Mouse (Mus musculus): ENCODE measurements around the gene Fam102a. TPM values are rescaled to one million over a fixed set of nuclear protein-coding genes. Genes with fewer than 3 reads are reported as not detected.

Gene Fam102a
- polyA plus RNA-seq, 1 experiment from 2014 or later = 7.6 TPM

- 39% methylated on average over 19 of the region's 19 CpGs for WGBS
- no peak overlapping the region for H3K9ac ChIP-seq (ENCODE audit: low read depth, low read length)
- no peaks in the 10 kb centered on the region for H3K36me3 ChIP-seq (ENCODE audit: control insufficient read depth, insufficient read depth, low read length)
- peaks cover 9% of the 10 kb centered on the region; the same call in 1 of the 2 replicates for H3K27me3 ChIP-seq (replicated peaks; ENCODE audit: control insufficient read depth, insufficient read depth, low read length)
- H3K9me3 ChIP-seq (ENCODE audit: control insufficient read depth, low read length) = no peaks in the 10 kb centered on the region
- H3K27ac ChIP-seq (ENCODE audit: low read length) = no peak overlapping the region
- peak overlapping the region; percentile 28 for H3K4me2 ChIP-seq (ENCODE audit: low read depth, low read length)
- no peak for ATAC-seq
- peaks cover 5% of the 10 kb centered on the region for H3K4me1 ChIP-seq (ENCODE audit: control insufficient read depth, insufficient read depth, low read length)
- H3K4me3 ChIP-seq (ENCODE audit: low read length) = peak overlapping the region; percentile 30; the same call in 1 of the 2 replicates
These were observed 46.4 kb downstream of the Fam102a start for GRCm38 (mm10) chr2:32581450-32582095.

GRCm38 (mm10) chr2:32582830-32583799, 48.0 kb downstream of the Fam102a start:
- peak overlapping the region; percentile 38 for H3K4me3 ChIP-seq (ENCODE audit: low read length)
- peak; percentile 68 for ATAC-seq
- no peaks in the 10 kb centered on the region for H3K36me3 ChIP-seq (ENCODE audit: control insufficient read depth, insufficient read depth, low read length)
- peaks cover 14% of the 10 kb centered on the region for H3K4me1 ChIP-seq (ENCODE audit: control insufficient read depth, insufficient read depth, low read length)
- 12% methylated on average over 37 of the region's 37 CpGs for WGBS
- H3K27ac ChIP-seq (ENCODE audit: low read length) = no peak overlapping the region
- H3K27me3 ChIP-seq (replicated peaks; ENCODE audit: control insufficient read depth, insufficient read depth, low read length) = peaks cover 9% of the 10 kb centered on the region; the same call in 1 of the 2 replicates
- no peaks in the 10 kb centered on the region for H3K9me3 ChIP-seq (ENCODE audit: control insufficient read depth, low read length)
- H3K9ac ChIP-seq (ENCODE audit: low read depth, low read length) = peak overlapping the region; percentile 54
- peak overlapping the region; percentile 71 for H3K4me2 ChIP-seq (ENCODE audit: low read depth, low read length)

GRCm38 (mm10) chr2:32585149-32585714, 50.1 kb downstream of the Fam102a start:
- Histone ChIP-seq H3K4me2 (ENCODE audit: low read depth, low read length) (no peak overlapping the region), H3K9ac (ENCODE audit: low read depth, low read length) (no peak overlapping the region), H3K27me3 (replicated peaks; ENCODE audit: control insufficient read depth, insufficient read depth, low read length) (no peaks in the 10 kb centered on the region), H3K9me3 (ENCODE audit: control insufficient read depth, low read length) (no peaks in the 10 kb centered on the region), H3K36me3 (ENCODE audit: control insufficient read depth, insufficient read depth, low read length) (no peaks in the 10 kb centered on the region), H3K4me1 (ENCODE audit: control insufficient read depth, insufficient read depth, low read length) (peaks cover 20% of the 10 kb centered on the region), H3K4me3 (ENCODE audit: low read length) (no peak overlapping the region), H3K27ac (ENCODE audit: low read length) (no peak overlapping the region)
- WGBS = 89% methylated on average over 7 of the region's 7 CpGs
- no peak for ATAC-seq

- no peaks in the 10 kb centered on the region for H3K27me3 ChIP-seq (replicated peaks; ENCODE audit: control insufficient read depth, insufficient read depth, low read length)
- peak within 1 kb of the TSS; percentile 63 for H3K4me3 ChIP-seq (ENCODE audit: low read length)
- H3K4me1 ChIP-seq (ENCODE audit: control insufficient read depth, insufficient read depth, low read length) = peaks cover 20% of the 10 kb centered on the region
- peak; percentile 87 for ATAC-seq
- H3K4me2 ChIP-seq (ENCODE audit: low read depth, low read length) = peak within 1 kb of the TSS; percentile 76
- WGBS = under 1% methylated on average over 38 of the region's 38 CpGs
- no peaks in the 10 kb centered on the region for H3K9me3 ChIP-seq (ENCODE audit: control insufficient read depth, low read length)
- peak within 1 kb of the TSS; percentile 72 for H3K9ac ChIP-seq (ENCODE audit: low read depth, low read length)
- H3K27ac ChIP-seq (ENCODE audit: low read length) = peak within 1 kb of the TSS; percentile 64
- H3K36me3 ChIP-seq (ENCODE audit: control insufficient read depth, insufficient read depth, low read length) = no peaks in the 10 kb centered on the region
These were observed 51.8 kb downstream of the Fam102a start, which contains the start of gene St6galnac4 for GRCm38 (mm10) chr2:32586871-32587351. Gene St6galnac4, plus strand, starts transcription at chr2:32587095.

- 0 out of 2 replicates have a peak overlapping the region, but pooled peaks have one; percentile 22 for H3K27ac ChIP-seq (ENCODE audit: low read length)
- H3K27me3 ChIP-seq (replicated peaks; ENCODE audit: control insufficient read depth, insufficient read depth, low read length) = no peaks in the 10 kb centered on the region
- peaks cover 20% of the 10 kb centered on the region for H3K4me1 ChIP-seq (ENCODE audit: control insufficient read depth, insufficient read depth, low read length)
- H3K9ac ChIP-seq (ENCODE audit: low read depth, low read length) = peak overlapping the region; percentile 72
- H3K4me2 ChIP-seq (ENCODE audit: low read depth, low read length) = peak overlapping the region; percentile 76
- ATAC-seq = no peak
- no peaks in the 10 kb centered on the region for H3K36me3 ChIP-seq (ENCODE audit: control insufficient read depth, insufficient read depth, low read length)
- peak overlapping the region; percentile 63 for H3K4me3 ChIP-seq (ENCODE audit: low read length)
- 36% methylated on average over 9 of the region's 9 CpGs for WGBS
- no peaks in the 10 kb centered on the region for H3K9me3 ChIP-seq (ENCODE audit: control insufficient read depth, low read length)
These were observed 52.7 kb downstream of the Fam102a start for GRCm38 (mm10) chr2:32587731-32588321.

GRCm38 (mm10) chr2:32589213-32589795, 54.2 kb downstream of the Fam102a start:
- H3K9me3 ChIP-seq (ENCODE audit: control insufficient read depth, low read length) = no peaks in the 10 kb centered on the region
- H3K4me3 ChIP-seq (ENCODE audit: low read length) = no peak overlapping the region
- H3K9ac ChIP-seq (ENCODE audit: low read depth, low read length) = no peak overlapping the region
- ATAC-seq = no peak
- H3K27ac ChIP-seq (ENCODE audit: low read length) = no peak overlapping the region
- no peak overlapping the region for H3K4me2 ChIP-seq (ENCODE audit: low read depth, low read length)
- H3K4me1 ChIP-seq (ENCODE audit: control insufficient read depth, insufficient read depth, low read length) = peaks cover 16% of the 10 kb centered on the region
- no peaks in the 10 kb centered on the region for H3K36me3 ChIP-seq (ENCODE audit: control insufficient read depth, insufficient read depth, low read length)
- WGBS = 60% methylated on average over 11 of the region's 11 CpGs
- no peaks in the 10 kb centered on the region for H3K27me3 ChIP-seq (replicated peaks; ENCODE audit: control insufficient read depth, insufficient read depth, low read length)

- Histone ChIP-seq H3K9me3 (ENCODE audit: control insufficient read depth, low read length) (no peaks in the 10 kb centered on the region), H3K4me1 (ENCODE audit: control insufficient read depth, insufficient read depth, low read length) (peaks cover 16% of the 10 kb centered on the region), H3K4me2 (ENCODE audit: low read depth, low read length) (no peak overlapping the region), H3K9ac (ENCODE audit: low read depth, low read length) (no peak overlapping the region), H3K4me3 (ENCODE audit: low read length) (no peak overlapping the region), H3K27me3 (replicated peaks; ENCODE audit: control insufficient read depth, insufficient read depth, low read length) (no peaks in the 10 kb centered on the region), H3K27ac (ENCODE audit: low read length) (no peak overlapping the region), H3K36me3 (ENCODE audit: control insufficient read depth, insufficient read depth, low read length) (no peaks in the 10 kb centered on the region)
- 78% methylated on average over 10 of the region's 10 CpGs for WGBS
- ATAC-seq = no peak
These were observed 55.1 kb downstream of the Fam102a start for GRCm38 (mm10) chr2:32590224-32590623.

GRCm38 (mm10) chr2:32591249-32591648, 56.1 kb downstream of the Fam102a start:
- no peak overlapping the region for H3K4me3 ChIP-seq (ENCODE audit: low read length)
- no peak for ATAC-seq
- H3K27me3 ChIP-seq (replicated peaks; ENCODE audit: control insufficient read depth, insufficient read depth, low read length) = no peaks in the 10 kb centered on the region
- H3K27ac ChIP-seq (ENCODE audit: low read length) = no peak overlapping the region
- no peaks in the 10 kb centered on the region for H3K36me3 ChIP-seq (ENCODE audit: control insufficient read depth, insufficient read depth, low read length)
- H3K9ac ChIP-seq (ENCODE audit: low read depth, low read length) = no peak overlapping the region
- no peaks in the 10 kb centered on the region for H3K9me3 ChIP-seq (ENCODE audit: control insufficient read depth, low read length)
- H3K4me2 ChIP-seq (ENCODE audit: low read depth, low read length) = no peak overlapping the region
- peaks cover 16% of the 10 kb centered on the region for H3K4me1 ChIP-seq (ENCODE audit: control insufficient read depth, insufficient read depth, low read length)
- WGBS = 67% methylated on average over 6 of the region's 6 CpGs
